Mouse (Mus musculus): ENCODE data around the gene Mettl7a2. TPM values are rescaled to one million over a fixed set of nuclear protein-coding genes. Genes with fewer than 3 reads are reported as not detected.

Gene Mettl7a2
- polyA plus RNA-seq, 2 experiments, result 0.08 TPM; not detected in 1

- Histone ChIP-seq H3K27ac (replicated peaks; ENCODE audit: low read depth, low read length) (no peak overlapping the region), H3K9ac (ENCODE audit: low read depth, low read length, severe bottlenecking) (no peak overlapping the region), H3K4me3 (replicated peaks; ENCODE audit: low read length) (no peak overlapping the region), H3K36me3 (ENCODE audit: control insufficient read depth, insufficient read depth, low read length) (no peaks in the 10 kb centered on the region), H3K27me3 (ENCODE audit: control insufficient read depth, insufficient read depth, low read length) (no peaks in the 10 kb centered on the region), H3K9me3 (ENCODE audit: control insufficient read depth, low read length) (no peaks in the 10 kb centered on the region), H3K4me1 (ENCODE audit: control insufficient read depth, insufficient read depth, low read length) (no peaks in the 10 kb centered on the region), H3K4me2 (replicated peaks; ENCODE audit: low read depth, low read length, severe bottlenecking) (no peak overlapping the region)
- TF ChIP-seq POLR2A (IDR thresholded peaks at IDR 0.05; ENCODE audit: borderline replicate concordance, extremely low read depth, insufficient read depth, insufficient read length), result no peak
- DNase-seq (ENCODE audit: low spot score) (no peak), ATAC-seq (ENCODE audit: low FRiP score, low read depth) (no peak)
- 89% methylated on average over 9 of the region's 9 CpGs for WGBS
Measured at GRCm38 (mm10) chr15:100385705-100386104, 32.7 kb downstream of the Mettl7a2 start.

GRCm38 (mm10) chr15:100387544-100388223 lies 34.7 kb downstream of the Mettl7a2 start:
- ATAC-seq (ENCODE audit: low FRiP score, low read depth) (no peak), DNase-seq (ENCODE audit: low spot score) (no peak)
- H3K9ac ChIP-seq (ENCODE audit: low read depth, low read length, severe bottlenecking), result no peak overlapping the region
- no peak for TF ChIP-seq POLR2A (IDR thresholded peaks at IDR 0.05; ENCODE audit: borderline replicate concordance, extremely low read depth, insufficient read depth, insufficient read length)
- H3K36me3 ChIP-seq (ENCODE audit: control insufficient read depth, insufficient read depth, low read length), result no peaks in the 10 kb centered on the region
- 92% methylated on average over 17 of the region's 17 CpGs for WGBS
- H3K4me3 ChIP-seq (replicated peaks; ENCODE audit: low read length), result no peak overlapping the region
- no peaks in the 10 kb centered on the region for H3K4me1 ChIP-seq (ENCODE audit: control insufficient read depth, insufficient read depth, low read length)
- no peak overlapping the region for H3K4me2 ChIP-seq (replicated peaks; ENCODE audit: low read depth, low read length, severe bottlenecking)
- H3K9me3 ChIP-seq (ENCODE audit: control insufficient read depth, low read length), result no peaks in the 10 kb centered on the region
- no peak overlapping the region for H3K27ac ChIP-seq (replicated peaks; ENCODE audit: low read depth, low read length)
- H3K27me3 ChIP-seq (ENCODE audit: control insufficient read depth, insufficient read depth, low read length), result no peaks in the 10 kb centered on the region

GRCm38 (mm10) chr15:100388224-100388835 lies 35.3 kb downstream of the Mettl7a2 start:
- no peaks in the 10 kb centered on the region for H3K9me3 ChIP-seq (ENCODE audit: control insufficient read depth, low read length)
- peaks cover 2% of the 10 kb centered on the region; the same call in 1 of the 2 replicates for H3K36me3 ChIP-seq (ENCODE audit: control insufficient read depth, insufficient read depth, low read length)
- no peak overlapping the region for H3K9ac ChIP-seq (ENCODE audit: low read depth, low read length, severe bottlenecking)
- H3K27me3 ChIP-seq (ENCODE audit: control insufficient read depth, insufficient read depth, low read length), result no peaks in the 10 kb centered on the region
- DNase-seq (ENCODE audit: low spot score) (no peak), ATAC-seq (ENCODE audit: low FRiP score, low read depth) (no peak)
- no peak overlapping the region for H3K4me2 ChIP-seq (replicated peaks; ENCODE audit: low read depth, low read length, severe bottlenecking)
- 86% methylated on average over 14 of the region's 16 CpGs for WGBS
- no peak overlapping the region for H3K4me3 ChIP-seq (replicated peaks; ENCODE audit: low read length)
- TF ChIP-seq POLR2A (IDR thresholded peaks at IDR 0.05; ENCODE audit: borderline replicate concordance, extremely low read depth, insufficient read depth, insufficient read length), result no peak
- no peaks in the 10 kb centered on the region for H3K4me1 ChIP-seq (ENCODE audit: control insufficient read depth, insufficient read depth, low read length)
- H3K27ac ChIP-seq (replicated peaks; ENCODE audit: low read depth, low read length), result no peak overlapping the region

- Histone ChIP-seq H3K9ac (ENCODE audit: low read depth, low read length, severe bottlenecking) (no peak overlapping the region), H3K27ac (replicated peaks; ENCODE audit: low read depth, low read length) (no peak overlapping the region), H3K4me3 (replicated peaks; ENCODE audit: low read length) (no peak overlapping the region), H3K4me1 (ENCODE audit: control insufficient read depth, insufficient read depth, low read length) (no peaks in the 10 kb centered on the region), H3K9me3 (ENCODE audit: control insufficient read depth, low read length) (no peaks in the 10 kb centered on the region), H3K36me3 (ENCODE audit: control insufficient read depth, insufficient read depth, low read length) (peaks cover 8% of the 10 kb centered on the region), H3K27me3 (ENCODE audit: control insufficient read depth, insufficient read depth, low read length) (no peaks in the 10 kb centered on the region), H3K4me2 (replicated peaks; ENCODE audit: low read depth, low read length, severe bottlenecking) (no peak overlapping the region)
- DNase-seq (ENCODE audit: low spot score) (no peak), ATAC-seq (ENCODE audit: low FRiP score, low read depth) (no peak)
- no peak for TF ChIP-seq POLR2A (IDR thresholded peaks at IDR 0.05; ENCODE audit: borderline replicate concordance, extremely low read depth, insufficient read depth, insufficient read length)
- 71% methylated on average over 9 of the region's 9 CpGs for WGBS
Measured at GRCm38 (mm10) chr15:100388886-100389285, 35.9 kb downstream of the Mettl7a2 start.

- Histone ChIP-seq H3K27me3 (ENCODE audit: control insufficient read depth, insufficient read depth, low read length) (no peaks in the 10 kb centered on the region), H3K27ac (replicated peaks; ENCODE audit: low read depth, low read length) (no peak overlapping the region), H3K4me1 (ENCODE audit: control insufficient read depth, insufficient read depth, low read length) (no peaks in the 10 kb centered on the region), H3K4me2 (replicated peaks; ENCODE audit: low read depth, low read length, severe bottlenecking) (no peak overlapping the region), H3K36me3 (ENCODE audit: control insufficient read depth, insufficient read depth, low read length) (peaks cover 29% of the 10 kb centered on the region), H3K9me3 (ENCODE audit: control insufficient read depth, low read length) (no peaks in the 10 kb centered on the region), H3K9ac (ENCODE audit: low read depth, low read length, severe bottlenecking) (no peak overlapping the region), H3K4me3 (replicated peaks; ENCODE audit: low read length) (no peak overlapping the region)
- 75% methylated on average over 7 of the region's 7 CpGs for WGBS
- ATAC-seq (ENCODE audit: low FRiP score, low read depth), result no peak
- no peak for TF ChIP-seq POLR2A (IDR thresholded peaks at IDR 0.05; ENCODE audit: borderline replicate concordance, extremely low read depth, insufficient read depth, insufficient read length)
- DNase-seq (ENCODE audit: low spot score), result no peak
Measured at GRCm38 (mm10) chr15:100391066-100391465, 38.1 kb downstream of the Mettl7a2 start.
